Mouse (Mus musculus): ENCODE data around the gene Ptpn9.

DNA sequence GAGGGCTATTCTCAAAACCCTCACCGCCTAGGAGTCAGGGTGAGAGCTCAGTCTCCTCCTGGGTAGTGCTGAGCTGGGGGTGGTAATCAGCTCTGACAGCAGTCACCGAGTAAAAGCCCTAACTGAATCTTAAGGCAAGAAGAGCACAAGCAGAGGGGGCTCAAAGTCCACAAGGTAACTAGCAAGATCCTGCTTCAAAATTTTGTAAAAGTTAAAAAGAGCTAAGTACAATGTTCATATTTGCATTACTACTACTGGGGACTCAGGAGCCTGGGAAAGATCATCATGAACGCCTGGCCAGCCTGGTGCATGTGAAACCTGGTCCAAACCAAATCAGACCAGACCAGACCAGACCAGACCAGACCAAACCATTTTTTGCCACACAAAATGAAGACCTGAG lies 73.5 kb downstream of the Ptpn9 start:
- TF ChIP-seq POLR2A (IDR thresholded peaks at IDR 0.05; ENCODE audit: insufficient read depth, low read depth, low read length) (no peak), CTCF (IDR thresholded peaks at IDR 0.05; ENCODE audit: insufficient read depth, low read depth, low read length) (no peak)

Data from olfactory bulb, adult 2 months (tissue).